Mouse (Mus musculus) midbrain, embryonic 13.5 days (tissue): Measurements from ENCODE around the gene Pgc. TPM values are rescaled to one million over a fixed set of nuclear protein-coding genes. Genes with fewer than 3 reads are reported as not detected.

Experiments
- ATAC-seq: fragments of 200-750 bp; cut with Nextera tagmentation; 2 replicates; pipeline ENCODE4 v1.8.0; 2017; ENCODE audit warnings: mild to moderate bottlenecking, moderate TSS enrichment, moderate library complexity
- H3K27ac ChIP-seq: fragments of 300-500 bp; sonication (generic); 2 replicates; pipeline ENCODE4 v1.5.1; 2015; ENCODE audit warnings: inconsistent platforms, mild to moderate bottlenecking, moderate library complexity
- H3K27me3 ChIP-seq: fragments of 300-500 bp; sonication (generic); 2 replicates; pipeline ENCODE4 v1.6.1; 2015; ENCODE audit warnings: mild to moderate bottlenecking, inconsistent platforms
- H3K36me3 ChIP-seq: fragments of 300-500 bp; sonication (generic); 2 replicates; pipeline ENCODE4 v1.6.1; 2015; ENCODE audit warnings: mild to moderate bottlenecking, inconsistent platforms
- H3K4me1 ChIP-seq: fragments of 300-500 bp; sonication (generic); replicated peaks from 2 replicates; pipeline ENCODE4 v1.6.1; 2015; ENCODE audit warnings: inconsistent platforms
- H3K4me2 ChIP-seq: fragments of 300-500 bp; sonication (generic); replicated peaks from 2 replicates; pipeline ENCODE4 v1.6.1; 2015; ENCODE audit warnings: moderate library complexity, mild to moderate bottlenecking, inconsistent platforms
- H3K4me3 ChIP-seq: fragments of 300-500 bp; sonication (generic); replicated peaks from 2 replicates; pipeline ENCODE4 v1.5.1; 2015; ENCODE audit warnings: mild to moderate bottlenecking, inconsistent platforms
- H3K9ac ChIP-seq: fragments of 300-500 bp; sonication (generic); replicated peaks from 2 replicates; pipeline ENCODE4 v1.6.1; 2015; ENCODE audit warnings: mild to moderate bottlenecking, inconsistent platforms
- H3K9me3 ChIP-seq: fragments of 300-500 bp; sonication (generic); 2 replicates; pipeline ENCODE4 v1.6.1; 2016; ENCODE audit warnings: mild to moderate bottlenecking, inconsistent platforms
- WGBS: fragments of 180-500 bp; shearing (Covaris S2); methylation state at CpG from one replicate; pipeline ENCODE4 v1.1.7; 2015; 5-methylcytosine and 5-hydroxymethylcytosine counted together
- polyA plus RNA-seq: library from polyadenylated mRNA; unstranded; fragments of >200 nt; fragmentation: Nextera tagmentation; extraction: Ambion mirVana; gene quantifications from 2 replicates; pipeline ENCODE4 v1.2.1, GENCODE M21; 2015

The Pgc gene
- polyA plus RNA-seq = not detected in 2 replicates

DNA sequence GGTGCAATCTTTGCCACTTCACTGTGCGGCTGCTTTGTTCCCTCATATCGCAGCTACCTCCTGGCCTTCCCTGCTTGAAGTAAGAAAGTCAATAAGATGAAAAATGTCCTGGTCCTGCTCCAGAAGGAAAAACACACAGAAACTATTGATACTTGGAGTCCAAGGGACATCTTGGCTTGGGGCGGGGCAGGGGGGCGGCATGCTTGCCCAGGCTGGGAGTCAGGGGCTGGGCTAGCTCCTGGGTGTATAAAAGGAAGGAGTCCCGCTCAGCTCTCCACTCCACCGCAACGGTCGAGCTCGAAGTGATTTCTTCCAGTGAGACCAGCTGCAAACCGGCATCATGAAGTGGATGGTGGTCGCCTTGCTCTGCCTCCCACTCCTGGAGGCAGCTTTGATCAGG, at the start of gene Pgc:
Pgc (plus strand) TSS at position 277 of the 400 bp plus-strand sequence.
- Histone ChIP-seq H3K4me3 (no peak within 1 kb of the TSS), H3K27me3 (no peaks in the 10 kb centered on the region), H3K4me1 (no peaks in the 10 kb centered on the region), H3K9ac (no peak within 1 kb of the TSS), H3K36me3 (no peaks in the 10 kb centered on the region), H3K9me3 (no peaks in the 10 kb centered on the region), H3K4me2 (no peak within 1 kb of the TSS), H3K27ac (no peak within 1 kb of the TSS)
- 86% methylated on average over 11 of the region's 11 CpGs for WGBS
- no peak for ATAC-seq

- H3K9ac ChIP-seq = no peak overlapping the region
- no peaks in the 10 kb centered on the region for H3K9me3 ChIP-seq
- H3K27ac ChIP-seq = no peak overlapping the region
- H3K27me3 ChIP-seq = peaks cover 4% of the 10 kb centered on the region; the same call in 1 of the 2 replicates
- no peak overlapping the region for H3K4me2 ChIP-seq
- no peak for ATAC-seq
- WGBS = 95% methylated on average over 5 of the region's 5 CpGs
- no peak overlapping the region for H3K4me3 ChIP-seq
- peaks cover 79% of the 10 kb centered on the region for H3K36me3 ChIP-seq
- H3K4me1 ChIP-seq = peaks cover 4% of the 10 kb centered on the region; the same call in 1 of the 2 replicates
Observed at GRCm38 (mm10) chr17:47678238-47678637, 48.4 kb upstream of the Pgc start.

GRCm38 (mm10) chr17:47678702-47679101, 47.9 kb upstream of the Pgc start:
- no peak overlapping the region for H3K9ac ChIP-seq
- peaks cover 4% of the 10 kb centered on the region; the same call in 1 of the 2 replicates for H3K4me1 ChIP-seq
- H3K36me3 ChIP-seq = peaks cover 80% of the 10 kb centered on the region
- no peaks in the 10 kb centered on the region for H3K9me3 ChIP-seq
- no peak for ATAC-seq
- H3K4me2 ChIP-seq = no peak overlapping the region
- WGBS = 84% methylated on average over 5 of the region's 5 CpGs
- H3K27ac ChIP-seq = no peak overlapping the region
- no peaks in the 10 kb centered on the region for H3K27me3 ChIP-seq
- H3K4me3 ChIP-seq = no peak overlapping the region

GRCm38 (mm10) chr17:47682836-47683235, 43.8 kb upstream of the Pgc start:
- Histone ChIP-seq H3K27ac (no peak overlapping the region), H3K4me1 (peaks cover 12% of the 10 kb centered on the region), H3K36me3 (peaks cover 73% of the 10 kb centered on the region), H3K27me3 (no peaks in the 10 kb centered on the region), H3K4me2 (no peak overlapping the region), H3K4me3 (no peak overlapping the region), H3K9ac (no peak overlapping the region), H3K9me3 (no peaks in the 10 kb centered on the region)
- ATAC-seq = no peak
- 89% methylated on average over 4 of the region's 4 CpGs for WGBS

- under 1% methylated on average over 70 of the region's 70 CpGs for WGBS
- Histone ChIP-seq H3K9ac (peak overlapping the region; percentile 87), H3K4me3 (peak overlapping the region; percentile 84), H3K4me2 (peak overlapping the region; percentile 95), H3K36me3 (peaks cover 27% of the 10 kb centered on the region), H3K27ac (peak overlapping the region; percentile 90), H3K27me3 (0 out of 2 replicates have a peak, but pooled peaks cover 1% of the 10 kb centered on the region), H3K9me3 (no peaks in the 10 kb centered on the region), H3K4me1 (peaks cover 22% of the 10 kb centered on the region)
- ATAC-seq = peak; percentile 91
Observed at GRCm38 (mm10) chr17:47687409-47688343, 39.0 kb upstream of the Pgc start.

DNA sequence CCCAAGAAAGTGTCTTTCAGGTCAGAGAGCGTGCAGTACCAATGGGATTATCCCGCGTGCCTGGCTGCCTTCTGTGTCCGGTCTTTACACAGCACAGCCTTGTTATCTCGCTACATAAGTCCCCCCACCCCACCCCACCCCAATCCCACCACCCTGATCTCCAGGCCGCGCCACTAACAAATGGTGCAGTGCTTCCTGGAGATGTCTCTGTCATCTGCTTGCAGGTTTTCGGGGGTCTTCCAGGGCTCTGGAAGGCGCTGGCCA, 38.4 kb upstream of the Pgc start, which contains the start of gene Tomm6:
Tomm6 (minus strand) TSS at position 43 of the 264 bp plus-strand sequence.
- Histone ChIP-seq H3K27ac (peak within 1 kb of the TSS; percentile 90), H3K9ac (peak within 1 kb of the TSS; percentile 87), H3K36me3 (peaks cover 21% of the 10 kb centered on the region), H3K9me3 (no peaks in the 10 kb centered on the region), H3K4me2 (peak within 1 kb of the TSS; percentile 95), H3K27me3 (0 out of 2 replicates have a peak, but pooled peaks cover 5% of the 10 kb centered on the region), H3K4me3 (peak within 1 kb of the TSS; percentile 84), H3K4me1 (peaks cover 22% of the 10 kb centered on the region)
- 3% methylated on average over 9 of the region's 9 CpGs for WGBS
- ATAC-seq = no peak

DNA sequence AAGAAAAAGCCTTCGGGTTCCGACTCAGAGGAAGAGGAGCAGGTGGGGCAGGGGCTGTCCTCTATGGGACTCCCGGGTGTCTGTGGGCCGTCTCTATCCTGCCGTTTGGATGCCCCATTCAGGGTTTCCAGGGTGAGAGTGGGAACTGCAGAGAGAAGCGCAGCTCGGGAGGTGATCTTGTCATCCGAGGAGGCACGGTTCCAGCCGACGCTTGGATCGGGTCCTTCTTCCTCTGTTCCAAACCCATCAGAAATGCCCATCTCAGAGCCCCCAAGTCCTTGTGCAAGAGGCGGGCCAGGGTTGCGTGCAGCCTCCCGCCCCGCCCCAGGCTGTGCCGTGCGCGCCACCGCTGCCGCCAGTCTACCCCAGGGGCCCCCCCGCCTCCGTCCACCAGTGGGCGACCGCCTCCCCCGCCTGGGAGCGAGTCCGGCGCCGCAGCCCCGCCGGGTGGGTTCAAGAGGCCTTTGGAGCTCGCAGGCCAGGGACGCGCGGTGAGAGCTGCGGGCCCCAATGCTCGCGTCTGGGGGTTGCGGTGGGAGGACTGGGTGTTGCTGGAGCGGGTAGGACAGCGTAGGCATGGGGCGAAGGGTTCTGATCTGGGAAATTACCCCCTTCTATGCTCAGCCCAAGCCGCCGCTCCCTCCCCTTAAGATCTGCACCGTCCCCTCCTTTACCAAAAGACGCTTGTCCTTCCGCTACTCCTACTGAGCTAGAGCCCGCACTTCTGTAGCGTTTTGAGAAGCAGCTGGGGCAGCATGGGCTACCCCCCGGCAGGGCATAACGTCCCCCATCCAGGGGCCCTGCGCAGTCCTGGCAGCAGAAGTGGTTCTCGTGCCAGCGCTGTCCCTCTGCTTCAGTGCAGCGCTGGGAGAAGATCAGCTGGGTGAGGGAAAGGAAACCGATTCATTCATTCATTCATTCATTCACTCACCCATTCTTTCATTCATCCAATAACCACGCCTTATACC, 37.8 kb upstream of the Pgc start, which contains the start of gene Frs3:
Frs3 (plus strand) TSS at position 423 of the 968 bp plus-strand sequence.
- peaks cover 8% of the 10 kb centered on the region for H3K27me3 ChIP-seq
- H3K27ac ChIP-seq = peak within 1 kb of the TSS; percentile 90
- peak within 1 kb of the TSS; percentile 84 for H3K4me3 ChIP-seq
- H3K9me3 ChIP-seq = no peaks in the 10 kb centered on the region
- WGBS = under 1% methylated on average over 51 of the region's 58 CpGs
- peak within 1 kb of the TSS; percentile 87 for H3K9ac ChIP-seq
- peaks cover 15% of the 10 kb centered on the region; the same call in 1 of the 2 replicates for H3K36me3 ChIP-seq
- H3K4me2 ChIP-seq = peak within 1 kb of the TSS; percentile 95
- ATAC-seq = peak; percentile 65
- peaks cover 25% of the 10 kb centered on the region for H3K4me1 ChIP-seq

GRCm38 (mm10) chr17:47689894-47690293, 36.7 kb upstream of the Pgc start:
- no peak overlapping the region for H3K27ac ChIP-seq
- peaks cover 8% of the 10 kb centered on the region for H3K27me3 ChIP-seq
- ATAC-seq = no peak
- peak overlapping the region; percentile 95 for H3K4me2 ChIP-seq
- H3K4me1 ChIP-seq = peaks cover 30% of the 10 kb centered on the region
- H3K9me3 ChIP-seq = no peaks in the 10 kb centered on the region
- peak overlapping the region; percentile 84 for H3K4me3 ChIP-seq
- 0 out of 2 replicates have a peak overlapping the region, but pooled peaks have one; percentile 11 for H3K9ac ChIP-seq
- WGBS = 86% methylated on average over 6 of the region's 8 CpGs
- H3K36me3 ChIP-seq = peaks cover 5% of the 10 kb centered on the region; the same call in 1 of the 2 replicates

DNA sequence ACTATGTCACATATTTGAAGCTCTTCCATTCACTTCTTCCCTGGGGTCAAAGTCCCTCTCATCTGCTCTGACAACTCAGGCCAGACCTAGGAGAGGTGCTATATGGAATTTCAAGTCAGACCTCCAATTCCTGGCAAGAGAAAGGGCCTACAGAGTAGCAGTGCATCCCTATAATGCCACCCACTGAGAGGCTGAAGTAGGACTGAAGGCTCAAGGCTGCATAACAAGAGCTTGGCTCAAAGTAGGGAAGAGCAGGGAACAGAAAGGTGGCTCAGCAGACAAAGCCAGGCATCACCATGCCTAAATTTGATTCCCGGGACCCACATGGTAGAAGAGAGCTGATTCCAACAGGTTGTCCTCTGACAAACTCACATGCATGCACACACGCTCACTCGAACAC, 35.0 kb upstream of the Pgc start:
- 88% methylated on average over 3 of the region's 3 CpGs for WGBS

DNA sequence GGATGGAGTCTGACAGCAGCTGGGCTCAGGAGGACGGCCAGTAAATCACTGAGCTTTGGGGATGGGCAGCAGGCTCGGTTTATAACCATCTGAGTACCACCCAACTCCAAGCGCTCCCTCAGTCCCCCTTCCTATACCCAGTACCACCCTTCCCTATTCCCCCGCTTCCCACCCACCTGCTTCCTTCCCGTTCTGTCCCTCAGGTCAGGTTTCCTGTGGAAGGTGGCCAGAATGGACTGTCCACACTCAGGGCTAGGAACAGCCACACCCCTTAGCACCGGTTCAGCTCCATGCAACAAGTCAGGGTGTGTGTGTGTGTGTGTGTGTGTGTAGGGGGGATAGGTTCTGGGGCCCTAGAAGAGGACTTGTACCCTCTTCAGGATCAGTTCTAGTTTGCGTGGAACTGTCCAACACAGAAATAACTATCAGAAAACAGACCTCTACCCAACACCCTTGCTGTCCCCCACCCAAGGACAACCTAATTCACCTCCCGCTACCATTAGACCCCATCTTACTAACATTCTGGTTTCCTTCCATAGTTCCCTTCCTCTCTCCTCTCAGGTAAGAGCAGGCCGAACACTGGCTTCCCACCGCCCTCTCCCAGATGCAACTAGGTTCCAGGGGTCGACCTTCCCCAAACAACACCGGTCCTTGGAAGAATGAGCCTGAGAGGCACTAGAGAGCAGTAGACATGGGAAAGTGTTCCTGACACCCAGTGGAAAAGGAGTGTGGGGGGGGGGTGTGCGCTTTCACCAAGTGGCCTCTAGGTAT, 32.8 kb upstream of the Pgc start:
- H3K4me2 ChIP-seq = peak overlapping the region; percentile 64
- no peaks in the 10 kb centered on the region for H3K36me3 ChIP-seq
- H3K4me3 ChIP-seq = peak overlapping the region; percentile 74
- ATAC-seq = no peak; the same call in 1 of the 2 replicates
- 31% methylated on average over 13 of the region's 13 CpGs for WGBS
- H3K27me3 ChIP-seq = peaks cover 8% of the 10 kb centered on the region
- H3K9ac ChIP-seq = peak overlapping the region; percentile 89
- peaks cover 27% of the 10 kb centered on the region for H3K4me1 ChIP-seq
- H3K27ac ChIP-seq = peak overlapping the region; percentile 67
- no peaks in the 10 kb centered on the region for H3K9me3 ChIP-seq

More for the DNA sequence above, 35.0 kb upstream of the Pgc start:
- Histone ChIP-seq H3K36me3 (no peaks in the 10 kb centered on the region), H3K9ac (no peak overlapping the region), H3K4me2 (no peak overlapping the region), H3K27me3 (peaks cover 8% of the 10 kb centered on the region), H3K9me3 (no peaks in the 10 kb centered on the region), H3K4me3 (no peak overlapping the region), H3K27ac (no peak overlapping the region), H3K4me1 (peaks cover 35% of the 10 kb centered on the region)
- ATAC-seq = no peak

DNA sequence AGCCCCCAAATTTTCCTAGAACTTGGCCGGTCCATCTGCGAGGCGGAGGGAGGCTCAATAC, 32.4 kb upstream of the Pgc start, which contains the start of gene Gm21981:
Gm21981 (minus strand) TSS at position 14 of the 61 bp plus-strand sequence.
- Histone ChIP-seq H3K4me2 (peak within 1 kb of the TSS; percentile 64), H3K4me3 (peak within 1 kb of the TSS; percentile 74), H3K9me3 (no peaks in the 10 kb centered on the region), H3K27me3 (peaks cover 8% of the 10 kb centered on the region), H3K4me1 (peaks cover 24% of the 10 kb centered on the region), H3K9ac (peak within 1 kb of the TSS; percentile 89), H3K36me3 (peaks cover 1% of the 10 kb centered on the region; the same call in 1 of the 2 replicates), H3K27ac (peak within 1 kb of the TSS; percentile 67)
- no peak for ATAC-seq
- WGBS = 4% methylated on average over 3 of the region's 3 CpGs
